Mouse (Mus musculus): ENCODE measurements around the gene Nek1.
"Not testable (repeated sequence)": the region's sequence is repeated elsewhere in the genome, so short reads cannot be mapped to it uniquely, and the experiment has no call there.

Gene Nek1

DNA sequence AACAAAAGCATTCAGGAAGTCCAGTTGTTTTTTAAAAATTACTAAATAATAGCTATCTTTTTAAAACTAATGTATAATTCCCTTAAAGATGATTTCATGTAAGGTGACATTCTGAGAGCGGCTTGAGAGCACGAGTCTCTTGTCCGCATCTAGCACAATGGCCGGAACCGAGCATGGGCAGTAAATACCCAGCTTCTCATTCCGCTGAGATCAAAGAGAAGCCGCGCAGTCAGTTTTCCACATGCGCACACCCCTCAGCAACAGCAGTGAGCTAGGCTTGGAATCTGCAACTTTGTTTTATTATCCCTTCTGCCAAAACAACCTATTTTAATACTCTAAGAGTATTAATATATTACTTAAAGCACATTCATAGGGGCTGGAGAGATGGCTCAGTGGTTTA lies 16.2 kb upstream of the Nek1 start:
- peaks cover 32% of the 10 kb centered on the region for H3K4me1 ChIP-seq (replicated peaks; ENCODE audit: low read depth, low read length)
- TF ChIP-seq POU5F1 (IDR thresholded peaks at IDR 0.05; ENCODE audit: borderline replicate concordance, low read length), result no peak
- no peak for TF ChIP-seq CTCF (conservative IDR thresholded peaks at IDR 0.05; ENCODE audit: low read length)
- no peak for TF ChIP-seq NANOG (IDR thresholded peaks at IDR 0.05; ENCODE audit: borderline replicate concordance, low read length)
- no peaks in the 10 kb centered on the region for H3K9me3 ChIP-seq (ENCODE audit: low read length)
- no peak overlapping the region for H3K4me3 ChIP-seq (replicated peaks; ENCODE audit: low read length)
- peaks cover 16% of the 10 kb centered on the region for H3K36me3 ChIP-seq (ENCODE audit: insufficient read depth, low read length)
- H3K27me3 ChIP-seq (ENCODE audit: insufficient read depth, low read length), result no peaks in the 10 kb centered on the region

DNA sequence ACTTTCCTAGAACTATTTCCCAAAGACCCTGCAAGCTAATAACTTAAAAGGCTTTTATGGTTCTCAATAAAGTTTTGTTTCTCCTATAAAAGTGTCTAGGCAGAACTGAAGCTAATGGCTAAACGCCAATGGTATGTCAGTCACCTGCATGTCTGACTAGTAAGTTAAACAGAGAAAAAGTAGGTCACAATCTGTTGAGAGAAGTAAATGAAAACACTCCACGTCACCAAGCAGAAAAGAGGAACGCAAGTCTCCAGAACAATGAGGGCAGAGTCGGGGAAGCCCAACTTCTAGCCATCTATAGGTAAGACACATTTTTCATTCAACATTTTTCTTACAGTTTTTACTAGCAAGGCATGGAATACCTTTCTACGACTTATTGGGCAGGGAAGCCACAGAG lies 14.5 kb upstream of the Nek1 start:
- TF ChIP-seq NANOG (IDR thresholded peaks at IDR 0.05; ENCODE audit: borderline replicate concordance, low read length), result no peak
- no peak for TF ChIP-seq CTCF (conservative IDR thresholded peaks at IDR 0.05; ENCODE audit: low read length)
- no peak for TF ChIP-seq POU5F1 (IDR thresholded peaks at IDR 0.05; ENCODE audit: borderline replicate concordance, low read length)
- no peaks in the 10 kb centered on the region for H3K9me3 ChIP-seq (ENCODE audit: low read length)
- peaks cover 12% of the 10 kb centered on the region for H3K36me3 ChIP-seq (ENCODE audit: insufficient read depth, low read length)
- H3K4me3 ChIP-seq (replicated peaks; ENCODE audit: low read length), result no peak overlapping the region
- peaks cover 37% of the 10 kb centered on the region for H3K4me1 ChIP-seq (replicated peaks; ENCODE audit: low read depth, low read length)
- no peaks in the 10 kb centered on the region for H3K27me3 ChIP-seq (ENCODE audit: insufficient read depth, low read length)

DNA sequence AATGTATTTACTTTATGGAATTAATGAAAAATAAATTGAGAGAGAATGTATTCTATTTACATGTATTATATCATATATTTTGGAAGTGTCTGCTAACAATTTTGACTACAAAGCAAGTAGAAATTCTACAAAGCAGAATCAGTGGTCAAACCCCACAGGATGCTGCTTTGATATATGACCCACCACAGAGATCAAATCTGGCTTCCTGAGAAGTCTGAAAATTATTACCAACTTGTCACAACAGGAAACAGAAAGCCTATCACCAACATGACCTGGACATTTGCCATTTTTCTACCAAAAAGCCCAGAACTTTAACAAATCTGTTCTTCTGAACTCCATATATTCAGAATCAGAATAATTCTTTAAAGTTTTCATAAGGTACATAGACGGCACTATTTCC lies 11.6 kb upstream of the Nek1 start:
- Histone ChIP-seq H3K9me3 (ENCODE audit: low read length) (0 out of 2 replicates have a peak, but pooled peaks cover 5% of the 10 kb centered on the region), H3K36me3 (ENCODE audit: insufficient read depth, low read length) (no peaks in the 10 kb centered on the region), H3K4me3 (replicated peaks; ENCODE audit: low read length) (peak overlapping the region; percentile 95; the same call in 1 of the 2 replicates), H3K27me3 (ENCODE audit: insufficient read depth, low read length) (no peaks in the 10 kb centered on the region), H3K4me1 (replicated peaks; ENCODE audit: low read depth, low read length) (peaks cover 35% of the 10 kb centered on the region)
- no peak for TF ChIP-seq NANOG (IDR thresholded peaks at IDR 0.05; ENCODE audit: borderline replicate concordance, low read length)
- no peak for TF ChIP-seq CTCF (conservative IDR thresholded peaks at IDR 0.05; ENCODE audit: low read length)
- TF ChIP-seq POU5F1 (IDR thresholded peaks at IDR 0.05; ENCODE audit: borderline replicate concordance, low read length), result no peak

DNA sequence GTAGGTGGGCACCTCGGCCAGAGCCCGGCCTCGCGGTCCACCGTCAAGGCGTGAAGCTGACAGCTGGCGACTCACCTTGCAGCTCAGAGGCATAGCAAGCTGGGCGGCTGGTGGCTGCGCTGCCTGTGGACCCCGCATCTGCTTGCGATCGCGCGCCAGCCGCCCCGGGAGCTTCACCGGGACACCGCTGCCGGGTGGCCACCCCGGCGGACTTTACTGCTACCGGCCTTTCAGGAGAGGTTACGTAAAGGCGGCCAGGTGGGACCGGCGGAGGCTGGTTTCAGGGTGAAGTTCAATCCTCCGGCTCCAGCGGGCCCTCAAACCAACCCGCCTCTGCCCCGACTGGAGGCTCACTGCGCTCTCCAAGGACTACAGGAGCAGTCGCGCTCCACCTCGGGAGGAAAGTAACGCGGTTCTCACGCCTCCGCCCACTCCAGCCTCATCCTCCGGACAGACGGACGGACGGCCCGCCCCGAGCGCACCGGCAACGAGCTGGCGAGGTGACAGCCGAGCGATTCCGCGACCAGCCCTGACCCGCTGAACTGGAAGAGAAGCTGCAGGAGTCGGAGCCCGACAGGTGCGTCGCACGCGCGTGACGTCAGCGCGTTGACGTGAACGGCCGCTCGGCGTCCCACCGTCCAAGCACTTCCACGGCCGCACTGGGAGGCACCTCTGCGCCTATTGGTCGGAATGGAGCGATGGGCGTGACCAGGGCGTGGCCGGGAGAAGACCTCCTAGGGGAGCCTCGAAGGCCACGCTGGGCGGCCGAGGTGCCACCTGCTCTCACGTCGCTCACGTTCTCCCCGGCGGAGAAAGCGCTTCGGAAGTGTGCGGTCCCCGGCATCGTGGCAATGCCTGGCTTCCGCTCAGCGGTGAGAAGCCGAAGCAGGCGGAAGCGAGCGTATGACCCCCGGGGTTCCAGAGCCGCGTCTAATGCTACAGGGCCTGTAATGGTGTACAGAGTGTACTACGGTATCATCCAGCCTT lies 10.0 kb upstream of the Nek1 start, which contains the start of gene Clcn3:
TSS of gene Clcn3 (minus strand) at position 600 of the 987 bp plus-strand sequence.
- Histone ChIP-seq H3K27me3 (ENCODE audit: insufficient read depth, low read length) (no peaks in the 10 kb centered on the region), H3K4me1 (replicated peaks; ENCODE audit: low read depth, low read length) (peaks cover 24% of the 10 kb centered on the region), H3K9me3 (ENCODE audit: low read length) (0 out of 2 replicates have a peak, but pooled peaks cover 5% of the 10 kb centered on the region), H3K36me3 (ENCODE audit: insufficient read depth, low read length) (no peaks in the 10 kb centered on the region), H3K4me3 (replicated peaks; ENCODE audit: low read length) (peak within 1 kb of the TSS; percentile 95)
- no peak for TF ChIP-seq NANOG (IDR thresholded peaks at IDR 0.05; ENCODE audit: borderline replicate concordance, low read length)
- no peak for TF ChIP-seq POU5F1 (IDR thresholded peaks at IDR 0.05; ENCODE audit: borderline replicate concordance, low read length)
- TF ChIP-seq CTCF (conservative IDR thresholded peaks at IDR 0.05; ENCODE audit: low read length), result no peak

DNA sequence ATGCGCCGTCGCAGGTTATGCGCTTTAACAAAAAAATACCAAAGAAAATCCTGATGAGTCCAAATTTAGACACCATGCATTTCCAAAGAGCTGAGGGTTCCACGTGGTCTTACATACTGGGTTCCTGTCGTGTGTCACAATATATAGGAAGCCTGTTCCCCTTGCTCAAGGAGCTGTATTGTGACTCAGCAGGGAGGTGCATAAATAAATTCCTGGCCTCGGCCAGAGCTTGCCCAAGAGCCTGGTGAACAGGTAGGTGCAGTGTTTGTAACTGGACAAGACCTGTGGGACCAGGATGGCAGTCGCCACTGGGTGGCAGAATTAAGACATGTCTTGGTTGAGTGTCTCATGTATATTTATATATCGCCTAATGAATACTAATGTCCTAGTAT lies 9.3 kb upstream of the Nek1 start:
- Histone ChIP-seq H3K9me3 (ENCODE audit: low read length) (0 out of 2 replicates have a peak, but pooled peaks cover 5% of the 10 kb centered on the region), H3K36me3 (ENCODE audit: insufficient read depth, low read length) (no peaks in the 10 kb centered on the region), H3K4me1 (replicated peaks; ENCODE audit: low read depth, low read length) (peaks cover 24% of the 10 kb centered on the region), H3K27me3 (ENCODE audit: insufficient read depth, low read length) (no peaks in the 10 kb centered on the region), H3K4me3 (replicated peaks; ENCODE audit: low read length) (peak overlapping the region; percentile 95)
- TF ChIP-seq CTCF (conservative IDR thresholded peaks at IDR 0.05; ENCODE audit: low read length) (0 out of 2 replicates have a peak, but pooled peaks have one; percentile 9), POU5F1 (IDR thresholded peaks at IDR 0.05; ENCODE audit: borderline replicate concordance, low read length) (no peak), NANOG (IDR thresholded peaks at IDR 0.05; ENCODE audit: borderline replicate concordance, low read length) (no peak)

DNA sequence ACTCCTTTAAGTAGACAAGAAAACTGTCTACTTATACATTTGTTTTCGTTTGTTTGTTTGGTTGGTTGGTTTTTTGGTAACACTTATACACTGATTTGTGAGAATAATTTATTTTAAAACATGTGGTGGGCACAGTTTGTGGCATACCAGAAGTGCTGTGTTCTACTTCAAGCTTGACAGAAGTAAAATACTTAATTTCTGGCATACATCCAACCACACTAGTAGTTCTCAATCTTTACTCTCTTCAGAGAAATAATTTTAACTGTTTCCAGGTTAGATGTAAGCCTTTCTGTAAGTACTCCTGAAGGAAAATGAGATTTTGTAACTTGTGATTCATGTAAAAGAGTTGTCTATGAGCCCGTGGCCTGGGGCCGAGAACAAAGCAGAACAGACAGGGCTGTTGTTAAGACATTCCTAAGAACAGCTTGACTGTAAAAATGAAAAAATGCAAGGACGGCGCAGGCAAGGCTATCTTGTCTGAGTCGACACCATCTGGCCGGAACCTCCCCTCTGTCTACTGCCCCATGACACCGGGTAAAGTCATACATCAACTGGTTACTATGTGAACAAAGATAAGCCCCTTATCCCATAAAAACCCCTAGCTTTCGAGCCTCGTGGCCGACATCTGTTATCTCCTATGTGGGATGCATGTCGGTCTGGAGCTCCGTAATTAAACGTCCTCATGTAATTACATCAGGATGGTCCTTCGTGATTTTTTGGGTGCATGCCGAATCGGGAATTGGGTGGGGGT lies 8.6 kb upstream of the Nek1 start:
- H3K27me3 ChIP-seq (ENCODE audit: insufficient read depth, low read length); H3K9me3 ChIP-seq (ENCODE audit: low read length); H3K36me3 ChIP-seq (ENCODE audit: insufficient read depth, low read length): not testable (repeated sequence)
- peaks cover 21% of the 10 kb centered on the region for H3K4me1 ChIP-seq (replicated peaks; ENCODE audit: low read depth, low read length)
- H3K4me3 ChIP-seq (replicated peaks; ENCODE audit: low read length), result peak overlapping the region; percentile 95; the same call in 1 of the 2 replicates

DNA sequence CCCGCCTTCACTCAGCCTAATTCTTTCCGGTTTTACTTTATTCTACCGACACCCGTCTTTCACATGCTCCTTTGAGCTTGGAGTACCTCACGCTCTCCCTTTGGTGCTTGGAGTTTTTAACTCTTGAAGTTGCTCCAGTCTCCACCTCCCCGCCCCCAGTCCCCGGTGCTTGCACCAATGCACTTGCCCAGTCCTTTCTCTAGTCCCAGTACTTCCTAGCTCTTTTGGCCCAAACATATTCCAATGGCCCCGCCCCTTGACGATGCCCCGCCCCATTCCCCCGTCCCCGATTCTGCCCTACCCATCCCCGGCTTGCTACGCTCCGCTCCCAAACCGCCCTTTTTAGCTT lies 460 bp upstream of the Nek1 start:
- peaks cover 33% of the 10 kb centered on the region for H3K9me3 ChIP-seq (ENCODE audit: low read length)
- peaks cover 18% of the 10 kb centered on the region for H3K4me1 ChIP-seq (replicated peaks; ENCODE audit: low read depth, low read length)
- peaks cover 4% of the 10 kb centered on the region; the same call in 1 of the 2 replicates for H3K36me3 ChIP-seq (ENCODE audit: insufficient read depth, low read length)
- H3K4me3 ChIP-seq (replicated peaks; ENCODE audit: low read length), result peak overlapping the region; percentile 91
- TF ChIP-seq POU5F1 (IDR thresholded peaks at IDR 0.05; ENCODE audit: borderline replicate concordance, low read length) (no peak), CTCF (conservative IDR thresholded peaks at IDR 0.05; ENCODE audit: low read length) (no peak), NANOG (IDR thresholded peaks at IDR 0.05; ENCODE audit: borderline replicate concordance, low read length) (no peak)
- no peaks in the 10 kb centered on the region for H3K27me3 ChIP-seq (ENCODE audit: insufficient read depth, low read length)

DNA sequence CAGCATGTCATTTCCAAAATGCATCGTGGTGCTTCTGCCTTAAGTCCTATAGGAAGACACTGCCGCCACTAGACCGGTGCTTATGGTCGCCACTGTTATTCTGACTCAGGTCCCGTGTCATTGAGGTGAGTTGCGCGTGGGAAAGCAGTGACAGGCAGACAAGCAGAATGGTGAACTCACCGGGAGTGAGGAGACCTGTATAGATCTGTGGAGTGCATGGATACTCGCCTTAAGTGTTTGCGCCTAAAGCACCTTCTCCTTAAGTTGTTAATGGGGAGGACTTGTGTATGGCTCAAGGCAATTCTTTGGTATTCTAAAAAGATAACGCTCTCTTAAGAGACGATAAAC lies 618 bp downstream of the Nek1 start:
- Histone ChIP-seq H3K27me3 (ENCODE audit: insufficient read depth, low read length) (no peaks in the 10 kb centered on the region), H3K4me1 (replicated peaks; ENCODE audit: low read depth, low read length) (peaks cover 18% of the 10 kb centered on the region), H3K4me3 (replicated peaks; ENCODE audit: low read length) (peak overlapping the region; percentile 91), H3K9me3 (ENCODE audit: low read length) (peaks cover 44% of the 10 kb centered on the region), H3K36me3 (ENCODE audit: insufficient read depth, low read length) (peaks cover 10% of the 10 kb centered on the region)
- TF ChIP-seq NANOG (IDR thresholded peaks at IDR 0.05; ENCODE audit: borderline replicate concordance, low read length), result no peak
- no peak for TF ChIP-seq POU5F1 (IDR thresholded peaks at IDR 0.05; ENCODE audit: borderline replicate concordance, low read length)
- no peak for TF ChIP-seq CTCF (conservative IDR thresholded peaks at IDR 0.05; ENCODE audit: low read length)

Data from E14TG2a.4 (cell line).